8 mouse cellular contexts compared by ENCODE assay signal in genomic region chr9:85400600-85401313, GRCm38 (mm10).
DNase-seq lines count a peak whose midpoint lies in the region; ATAC-seq and TF ChIP-seq lines count a peak whose summit lies in the region.

No protein-coding gene starts in this region.

- no peak for ATAC-seq in liver, embryonic 11.5 days (replicated peaks; ENCODE audit: low FRiP score)
- ATAC-seq in heart, embryonic 14.5 days (ENCODE audit: insufficient number of reproducible peaks, insufficient read depth, low FRiP score, low read depth), result peak; percentile 43; the same call in 1 of the 2 replicates
- peak; percentile 50; the same call in 1 of the 2 replicates for ATAC-seq in neural tube, embryonic 15.5 days (ENCODE audit: low FRiP score)

- no peak overlapping the region for H3K9ac ChIP-seq in liver, adult 2 months (ENCODE audit: low read depth, low read length)
- H3K9ac ChIP-seq in liver, embryonic 11.5 days (ENCODE audit: low read depth, low read length), result no peak overlapping the region
- no peak overlapping the region for H3K9ac ChIP-seq in heart, embryonic 14.5 days (ENCODE audit: low read length)
- H3K9ac ChIP-seq in neural tube, embryonic 15.5 days (replicated peaks), result no peak overlapping the region

- H3K79me2 ChIP-seq in liver, adult 2 months (ENCODE audit: control insufficient read depth, insufficient read depth, low read length), result no peaks in the 10 kb centered on the region

- no peaks in the 10 kb centered on the region for H3K27me3 ChIP-seq in liver, adult 2 months (ENCODE audit: control insufficient read depth, insufficient read depth, low read length)
- H3K27me3 ChIP-seq in liver, embryonic 11.5 days (replicated peaks; ENCODE audit: control insufficient read depth, insufficient read depth, low read length), result no peaks in the 10 kb centered on the region
- H3K27me3 ChIP-seq in heart, embryonic 14.5 days (ENCODE audit: control insufficient read depth, insufficient read depth, low read length), result no peaks in the 10 kb centered on the region
- H3K27me3 ChIP-seq in neural tube, embryonic 15.5 days (replicated peaks), result no peaks in the 10 kb centered on the region

- DNase-seq in cerebellum, adult 11-12 months, result peak; percentile 3
- DNase-seq in cerebellum, adult 11 months, result no peak
- DNase-seq in liver, adult 2 months (ENCODE audit: extremely low read depth, low read depth, low spot score), result peak; percentile 32
- DNase-seq in liver, embryonic 11.5 days (ENCODE audit: low spot score), result no peak
- DNase-seq in embryo, embryonic 10 days (ENCODE audit: low spot score), result no peak
- no peak for DNase-seq in left cerebral cortex, adult 9 months (ENCODE audit: low spot score in 2 of 2)

- no peak for TF ChIP-seq POLR2A in liver, adult 2 months (IDR thresholded peaks at IDR 0.05; ENCODE audit: extremely low read depth, insufficient read depth, low read length)

- H3K36me3 ChIP-seq in liver, adult 2 months (ENCODE audit: control insufficient read depth, insufficient read depth, low read length), result no peaks in the 10 kb centered on the region
- no peaks in the 10 kb centered on the region for H3K36me3 ChIP-seq in liver, embryonic 11.5 days (ENCODE audit: control insufficient read depth, insufficient read depth, low read length)
- no peaks in the 10 kb centered on the region for H3K36me3 ChIP-seq in heart, embryonic 14.5 days (ENCODE audit: control insufficient read depth, insufficient read depth, low read length)
- no peaks in the 10 kb centered on the region for H3K36me3 ChIP-seq in neural tube, embryonic 15.5 days

- TF ChIP-seq CTCF in liver, adult 2 months (IDR thresholded peaks at IDR 0.05; ENCODE audit: low read depth, low read length), result no peak

- H3K4me3 ChIP-seq in liver, adult 2 months (ENCODE audit: insufficient read depth, low read depth, low read length), result no peak overlapping the region
- no peak overlapping the region for H3K4me3 ChIP-seq in liver, embryonic 11.5 days (ENCODE audit: low read depth, low read length)
- H3K4me3 ChIP-seq in heart, embryonic 14.5 days (ENCODE audit: control insufficient read depth in 1 of 2, insufficient read depth in 1 of 2, low read depth in 1 of 2, low read length in 2 of 2), result no peak overlapping the region
- no peak overlapping the region for H3K4me3 ChIP-seq in neural tube, embryonic 15.5 days (replicated peaks)

- H3K4me1 ChIP-seq in liver, adult 2 months (ENCODE audit: control insufficient read depth, insufficient read depth, low read length), result no peaks in the 10 kb centered on the region
- no peaks in the 10 kb centered on the region for H3K4me1 ChIP-seq in liver, embryonic 11.5 days (replicated peaks; ENCODE audit: control insufficient read depth, insufficient read depth, low read length)
- H3K4me1 ChIP-seq in heart, embryonic 14.5 days (ENCODE audit: control insufficient read depth in 2 of 2, insufficient read depth in 2 of 2, low read length in 2 of 2), result peaks cover 5 to 16% of the 10 kb centered on the region in 2 experiments; a peak in 3 of 4 replicates
- H3K4me1 ChIP-seq in neural tube, embryonic 15.5 days, result 0 out of 2 replicates have a peak, but pooled peaks cover 6% of the 10 kb centered on the region

- 44% methylated on average over 12 of the region's 12 CpGs for WGBS in liver, adult 2 months
- 68% methylated on average over 12 of the region's 12 CpGs for WGBS in liver, embryonic 11.5 days
- WGBS in heart, embryonic 14.5 days, result 36% methylated on average over 12 of the region's 12 CpGs
- 52% methylated on average over 12 of the region's 12 CpGs for WGBS in neural tube, embryonic 15.5 days

- no peaks in the 10 kb centered on the region for H3K9me3 ChIP-seq in liver, embryonic 11.5 days (ENCODE audit: control insufficient read depth, low read length)
- H3K9me3 ChIP-seq in heart, embryonic 14.5 days (ENCODE audit: control insufficient read depth, low read length), result no peaks in the 10 kb centered on the region
- no peaks in the 10 kb centered on the region for H3K9me3 ChIP-seq in neural tube, embryonic 15.5 days (replicated peaks)

- no peak overlapping the region for H3K27ac ChIP-seq in liver, adult 2 months (replicated peaks; ENCODE audit: insufficient read depth, low read depth, low read length)
- H3K27ac ChIP-seq in liver, embryonic 11.5 days (ENCODE audit: low read depth, low read length), result no peak overlapping the region
- peak overlapping the region in 1 of 2 experiments; percentile 35; a peak in 3 of 4 replicates for H3K27ac ChIP-seq in heart, embryonic 14.5 days (replicated peaks in 1 of 2; ENCODE audit: control insufficient read depth in 1 of 2, insufficient read depth in 1 of 2, low read depth in 2 of 2, low read length in 2 of 2)
- H3K27ac ChIP-seq in neural tube, embryonic 15.5 days (replicated peaks), result no peak overlapping the region

- no peak overlapping the region for H3K4me2 ChIP-seq in liver, embryonic 11.5 days
- peak overlapping the region; percentile 40 for H3K4me2 ChIP-seq in heart, embryonic 14.5 days (ENCODE audit: low read length)
- no peak overlapping the region for H3K4me2 ChIP-seq in neural tube, embryonic 15.5 days

Comparison
In these comparisons a context has a peak if more than half of its experiments do, and no peak if none do; other contexts are left out.
1. DNase-seq: peak in cerebellum, adult 11-12 months (single experiment) and liver, adult 2 months (single experiment); none in cerebellum, adult 11 months (single experiment), liver, embryonic 11.5 days (single experiment), embryo, embryonic 10 days (single experiment) and left cerebral cortex, adult 9 months (0 of 2).